Mouse (Mus musculus) heart, embryonic 16.5 days (tissue): ENCODE measurements around the gene Phf21b. TPM values are rescaled to one million over a fixed set of nuclear protein-coding genes. Genes with fewer than 3 reads are reported as not detected.

Source experiments
- polyA plus RNA-seq: library from polyadenylated mRNA; unstranded; fragments of >200 nt; fragmentation: Nextera tagmentation; extraction: Ambion mirVana; gene quantifications from 2 replicates; pipeline ENCODE4 v1.2.1, GENCODE M21; 2015

Phf21b gene
- polyA plus RNA-seq, 1 experiment from 2014 or later: 0.55 TPM

Other genes starting within 250 kb of the Phf21b start
- gene Prr5, start 186.4 kb downstream of the Phf21b start, polyA plus RNA-seq: 11.3 and 14.8 TPM in 2 replicates
- gene Arhgap8, start 136.0 kb downstream of the Phf21b start, polyA plus RNA-seq: 7.4 and 10.1 TPM in 2 replicates
- gene Gm29666, start 64.0 kb upstream of the Phf21b start, polyA plus RNA-seq: 0.52 and 0.56 TPM in 2 replicates
- 18.7 and 20.6 TPM in 2 replicates for gene Nup50, start 67.4 kb upstream of the Phf21b start, polyA plus RNA-seq
- gene 5031439G07Rik, start 132.5 kb upstream of the Phf21b start, polyA plus RNA-seq: 4.3 and 4.4 TPM in 2 replicates
- 0.47 and 2.7 TPM in 2 replicates for gene Upk3a, start 161.1 kb upstream of the Phf21b start, polyA plus RNA-seq
- gene Fam118a, start 172.9 kb upstream of the Phf21b start, polyA plus RNA-seq: 17.0 and 18.2 TPM in 2 replicates